Mouse (Mus musculus): ENCODE measurements at regions not wholly inside any gene's neighbourhood (a gene's known extent, or its start where the extent isn't known, plus 50 kb on each side); places are given as distances from the start of the nearest gene placed in this dataset.

DNA sequence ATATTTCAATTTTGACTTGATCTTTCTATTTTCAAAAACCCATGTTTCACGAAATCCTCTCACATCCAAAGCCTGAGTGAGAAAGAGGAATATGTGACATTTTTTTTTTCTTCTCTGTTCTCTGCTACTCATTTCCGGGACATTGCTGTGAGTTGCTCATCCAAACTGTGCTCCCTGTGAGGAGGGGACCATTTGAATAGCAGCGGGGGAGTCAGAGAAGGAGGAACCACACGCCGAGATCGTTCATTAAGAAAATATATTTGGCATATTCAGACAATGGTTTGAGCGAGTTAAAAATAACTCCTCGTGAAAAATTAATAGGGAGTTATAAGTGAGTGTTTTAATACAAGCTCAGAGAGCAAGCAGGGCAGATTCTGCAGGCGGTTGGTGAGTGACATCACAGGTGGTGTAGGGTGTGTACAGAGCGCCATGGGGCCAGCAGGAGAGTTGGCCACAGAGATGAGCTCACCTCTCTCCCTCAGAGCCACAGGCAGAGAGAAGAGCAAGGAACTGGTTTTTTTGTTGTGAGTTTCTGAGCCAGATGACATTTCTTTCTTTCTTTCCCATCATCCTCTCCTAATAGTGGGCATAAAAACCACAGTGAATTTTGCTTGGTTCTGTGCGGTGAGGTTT is 54.4 kb upstream of the Calcoco1 start:
- no peak for DNase-seq

DNA sequence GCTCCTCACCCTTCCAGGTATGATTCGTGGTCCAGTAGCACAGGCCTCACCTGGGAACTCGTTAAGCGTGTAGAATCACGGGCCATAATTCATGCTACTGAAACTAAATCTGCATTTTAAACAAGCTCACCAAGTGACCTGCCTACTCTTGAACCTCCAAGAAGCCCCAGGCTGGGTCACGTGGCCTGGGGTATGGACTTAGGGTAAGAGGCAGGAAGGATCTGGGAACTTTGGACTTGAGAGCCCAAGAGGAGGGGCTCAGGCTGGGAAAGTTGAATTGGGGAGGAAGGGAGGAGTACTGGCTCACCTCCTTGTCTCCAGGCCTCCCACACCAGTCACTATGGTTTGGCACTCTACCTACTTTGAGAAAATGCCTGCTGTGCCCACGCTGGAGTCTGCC is 58.6 kb upstream of the Calcoco1 start:
- DNase-seq: no peak

DNA sequence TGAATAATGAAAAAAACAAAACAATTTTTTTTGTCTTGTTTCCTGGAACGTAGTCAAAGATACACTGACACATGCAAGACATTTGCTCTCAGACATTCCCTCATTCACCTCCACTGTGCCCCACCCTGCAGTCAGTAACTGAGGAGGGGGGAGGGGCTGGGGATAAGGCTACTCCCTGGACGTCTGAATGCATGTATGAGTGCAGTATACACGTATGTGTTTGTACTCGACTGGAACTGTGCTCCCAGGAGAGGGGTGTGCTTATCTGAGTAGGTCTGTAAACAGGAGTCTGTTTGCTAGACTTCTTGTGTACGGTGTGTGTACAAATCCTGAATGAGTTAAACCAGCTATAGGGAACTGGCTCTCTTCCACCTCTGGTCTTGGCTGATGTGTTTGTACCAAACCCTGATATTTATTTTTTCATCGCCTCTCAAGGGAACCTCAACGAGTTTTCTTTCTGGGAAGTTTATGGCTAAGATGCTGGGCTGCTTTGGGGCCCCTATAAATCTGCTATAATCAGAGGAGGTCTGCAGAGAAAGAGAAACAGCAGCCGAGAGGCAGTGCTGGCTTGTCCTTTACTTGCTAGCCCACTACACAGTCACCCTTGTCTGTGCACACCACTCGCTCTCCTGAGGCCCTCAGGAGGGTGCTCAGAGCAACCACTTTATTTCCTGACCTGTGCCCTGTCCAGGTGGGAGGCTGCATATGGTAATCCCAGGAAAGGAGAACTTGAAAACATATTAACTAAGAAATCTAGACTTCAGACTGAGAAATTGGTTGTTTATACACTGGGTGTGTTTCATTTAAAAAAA is 61.2 kb upstream of the Calcoco1 start:
- DNase-seq: no peak

DNA sequence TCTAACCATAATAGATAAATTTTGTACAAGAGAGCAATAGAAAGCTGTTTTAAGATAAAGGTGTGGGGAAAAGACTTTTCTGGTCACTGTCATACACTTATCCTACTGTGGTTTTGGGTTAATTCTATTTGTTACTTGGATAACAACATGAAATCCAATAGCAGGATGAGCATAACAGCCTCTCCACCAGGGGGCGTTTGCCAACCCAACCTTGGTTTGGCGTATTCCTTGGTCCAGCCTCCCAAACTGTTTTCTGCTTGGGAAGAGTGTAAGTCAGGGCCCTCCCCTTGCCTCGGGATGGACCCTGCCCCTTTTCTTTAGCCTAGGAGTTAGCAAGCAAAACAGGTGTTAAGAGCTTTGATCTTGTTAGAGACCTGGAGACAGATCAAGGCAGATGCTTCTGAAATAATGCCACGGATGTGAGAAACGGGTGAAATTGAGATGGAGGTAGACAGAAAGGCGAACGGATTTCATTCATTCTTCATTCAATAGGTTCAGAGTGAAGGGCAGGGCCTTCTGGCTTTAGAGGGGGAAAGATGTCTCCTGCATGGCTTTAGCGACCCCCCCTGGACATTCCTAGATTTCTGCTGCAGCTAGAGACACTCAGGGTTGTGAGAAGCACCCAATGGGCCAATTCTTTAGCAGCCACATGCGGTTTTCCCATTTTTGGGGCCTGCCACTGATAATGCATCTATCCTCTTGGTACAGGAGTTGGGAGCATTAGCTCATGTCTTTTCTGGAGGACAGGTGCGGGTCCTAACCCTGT is 63.3 kb upstream of the Calcoco1 start:
- DNase-seq: peak; percentile 53 to 62

DNA sequence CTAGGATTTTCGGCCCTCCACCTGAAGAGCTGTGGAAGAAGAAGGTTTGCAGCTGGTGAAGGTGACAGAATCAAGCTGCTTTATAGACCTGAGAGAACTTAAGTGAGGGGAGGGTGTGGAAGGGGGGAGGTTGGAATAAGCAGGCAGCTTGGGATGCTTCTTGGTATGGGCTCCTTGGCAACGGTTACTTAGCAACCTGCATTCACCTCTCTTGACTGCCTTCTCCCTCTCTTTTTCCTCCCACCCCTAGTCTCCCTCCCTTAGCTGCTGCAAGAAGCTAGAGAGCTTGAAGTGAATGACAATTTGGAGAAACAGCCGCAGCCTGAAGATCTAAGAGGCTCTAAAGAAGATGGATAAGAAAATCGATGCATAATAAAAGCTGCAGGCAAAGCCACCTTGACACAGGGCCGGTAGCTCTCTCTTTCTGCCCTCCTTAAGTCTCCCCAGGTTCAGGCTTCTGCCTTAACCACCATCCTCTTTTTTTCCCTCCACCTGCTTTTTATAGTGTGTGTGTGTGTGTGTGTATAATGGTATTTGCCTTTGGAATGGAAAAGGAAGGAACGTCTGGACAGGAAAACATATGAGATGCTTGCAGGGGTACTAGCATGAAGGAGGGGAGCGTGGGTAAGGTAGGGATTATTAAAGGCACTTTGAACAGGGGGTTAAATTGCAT is 67.0 kb upstream of the Calcoco1 start:
- DNase-seq: no peak

DNA sequence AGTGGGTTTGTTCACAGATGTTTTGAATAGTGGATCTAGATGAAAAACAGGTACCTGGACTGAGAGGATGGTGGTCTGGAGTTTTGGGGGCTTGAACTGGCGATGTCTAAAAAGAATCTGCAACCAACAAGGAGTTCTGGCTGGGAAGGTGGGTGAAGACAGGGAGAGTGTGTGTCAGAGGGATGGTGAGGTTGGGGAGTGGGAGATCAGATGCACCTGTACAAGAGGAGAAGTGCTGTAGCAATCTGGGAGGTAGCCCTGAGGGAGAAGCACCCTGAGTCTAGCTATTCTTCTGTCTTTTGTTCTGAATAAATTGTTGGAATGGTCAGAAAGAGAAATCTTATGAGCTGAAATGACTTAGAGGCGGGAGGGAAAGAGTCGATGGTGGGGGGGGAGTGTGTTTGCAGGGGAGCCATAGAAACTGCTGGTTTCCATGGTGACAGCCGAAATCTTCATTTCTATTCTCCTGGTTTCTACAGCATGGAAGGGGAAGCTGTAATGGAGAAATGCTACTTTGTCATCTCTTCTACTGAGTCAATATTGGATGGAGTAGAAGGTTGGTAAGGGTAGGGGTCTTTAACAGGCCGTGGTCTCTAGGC is 75.1 kb upstream of the Calcoco1 start:
- no peak for DNase-seq

DNA sequence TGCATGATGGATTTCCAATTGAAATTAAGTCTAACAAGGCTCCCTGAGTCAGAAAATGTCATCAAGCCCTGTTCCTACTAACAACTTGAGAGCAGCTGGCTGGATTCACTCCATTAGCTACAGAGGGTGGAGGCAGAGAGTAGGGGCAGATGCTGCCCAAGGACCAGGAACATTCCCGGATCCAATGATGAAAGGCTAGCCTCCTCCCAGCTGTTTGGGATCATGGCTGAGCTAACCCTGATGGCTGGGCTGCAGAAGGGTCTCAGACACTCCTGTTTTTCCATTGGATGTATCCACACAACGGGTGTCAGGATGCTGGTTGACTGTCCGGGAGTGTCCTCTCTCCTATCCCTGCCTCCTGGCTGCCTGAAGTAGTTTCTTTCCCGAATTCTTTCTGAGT is 78.1 kb upstream of the Calcoco1 start:
- no peak for DNase-seq

DNA sequence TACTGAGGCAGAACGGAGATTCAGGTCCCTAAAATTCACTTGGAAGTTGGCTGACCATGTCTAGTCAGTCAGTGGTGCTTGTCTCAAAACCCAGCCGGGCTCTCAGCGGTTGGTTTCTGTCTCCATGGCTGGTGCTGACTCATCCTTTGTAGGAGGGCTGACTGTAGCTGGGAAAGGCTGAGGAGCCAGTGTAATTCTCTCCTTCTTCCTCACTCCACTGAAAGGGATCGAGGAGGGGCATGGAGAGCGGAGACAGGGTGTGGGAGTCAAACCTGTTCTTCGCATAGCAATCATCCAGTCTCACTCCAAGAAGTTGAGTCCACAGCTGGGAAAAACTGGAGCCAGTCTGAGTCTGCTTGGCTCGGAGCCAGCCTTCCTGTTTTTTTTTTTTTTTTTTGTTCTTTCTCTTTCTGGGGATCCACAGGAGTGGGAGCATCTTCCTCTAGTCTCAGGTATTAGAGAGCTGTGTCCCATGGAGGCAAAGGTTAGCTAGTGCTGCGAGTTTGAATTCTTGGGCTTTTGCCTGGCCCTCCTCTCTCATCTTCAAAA is 80.4 kb upstream of the Calcoco1 start:
- DNase-seq: no peak

DNA sequence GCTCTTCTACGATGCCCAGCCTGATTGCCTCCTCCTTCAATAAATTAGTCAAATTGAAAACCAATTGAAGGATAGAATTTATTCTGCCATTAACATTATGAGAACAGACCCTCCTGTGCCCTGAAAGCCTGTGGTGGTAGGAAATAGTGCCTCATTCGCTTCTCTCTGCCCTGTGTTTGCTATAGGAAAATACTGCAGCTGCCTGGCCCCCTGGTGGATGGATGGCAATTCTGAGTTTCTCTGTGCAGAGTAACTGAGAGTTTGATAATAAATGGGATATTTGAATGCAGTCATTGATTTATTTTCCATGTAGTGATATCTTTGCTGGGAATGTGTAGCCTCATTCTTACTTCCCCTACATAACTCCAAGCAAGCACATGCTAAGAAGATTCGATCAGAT is 85.4 kb upstream of the Calcoco1 start:
- DNase-seq: no peak

DNA sequence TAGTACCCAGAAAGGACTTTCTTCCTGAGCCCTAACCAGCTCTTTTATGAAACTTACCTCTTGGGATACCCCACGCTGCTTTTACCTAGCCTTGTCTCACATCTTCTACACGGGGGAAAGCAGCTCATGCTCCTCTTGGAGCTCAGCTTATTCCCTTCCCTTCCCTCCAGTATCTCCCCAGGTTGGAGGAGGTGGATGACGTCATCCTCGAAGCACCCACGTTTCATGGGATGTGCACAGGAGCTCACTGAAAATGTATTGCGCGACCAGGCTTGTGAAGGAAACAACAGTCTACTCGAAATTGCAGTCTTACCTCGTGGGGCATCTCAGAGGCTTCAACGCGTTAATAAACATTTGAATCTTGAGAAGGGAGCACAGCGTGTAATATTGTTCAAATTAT is 97.2 kb upstream of the Calcoco1 start:
- DNase-seq: no peak

DNA sequence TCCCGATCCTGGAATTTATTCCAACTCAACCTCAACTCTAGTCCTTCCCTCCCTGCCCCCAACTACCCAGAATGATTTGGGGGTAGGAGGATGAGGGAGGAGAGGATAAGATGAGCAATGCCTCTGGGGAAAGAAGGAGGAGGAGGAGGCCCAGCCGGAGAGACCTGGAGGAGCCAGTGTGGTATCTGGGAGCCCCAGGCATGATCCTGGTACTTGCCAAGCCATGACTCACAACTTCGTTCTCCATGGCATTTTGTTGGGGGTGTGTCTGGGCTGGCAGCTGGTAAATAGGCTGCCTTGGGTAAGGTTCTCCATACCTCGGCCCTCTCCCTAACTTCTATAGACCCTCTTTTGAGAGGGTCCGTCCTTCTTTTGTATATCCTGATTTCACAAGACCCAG is 81.2 kb upstream of the Hoxc13 start:
- DNase-seq: no peak

DNA sequence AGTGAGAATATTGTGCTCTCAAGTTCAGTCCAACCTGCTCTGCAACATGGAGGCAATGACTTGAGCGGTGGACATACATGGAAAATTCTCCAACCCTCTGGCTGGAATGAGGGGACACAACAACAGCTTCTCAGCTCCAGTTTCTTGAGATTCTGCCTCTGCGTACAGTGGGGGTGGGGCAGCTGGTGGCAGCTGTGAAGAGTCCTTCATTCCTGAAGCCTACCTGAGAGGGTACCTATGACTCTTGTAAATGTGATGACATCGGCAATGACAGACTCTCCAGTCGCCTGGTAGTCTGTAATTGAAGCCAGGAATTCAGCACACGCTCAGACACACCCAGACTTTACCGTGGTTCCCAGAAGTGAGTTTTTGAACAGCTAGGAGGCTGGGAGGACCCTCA is 58.5 kb upstream of the Hoxc13 start:
- no peak for DNase-seq

DNA sequence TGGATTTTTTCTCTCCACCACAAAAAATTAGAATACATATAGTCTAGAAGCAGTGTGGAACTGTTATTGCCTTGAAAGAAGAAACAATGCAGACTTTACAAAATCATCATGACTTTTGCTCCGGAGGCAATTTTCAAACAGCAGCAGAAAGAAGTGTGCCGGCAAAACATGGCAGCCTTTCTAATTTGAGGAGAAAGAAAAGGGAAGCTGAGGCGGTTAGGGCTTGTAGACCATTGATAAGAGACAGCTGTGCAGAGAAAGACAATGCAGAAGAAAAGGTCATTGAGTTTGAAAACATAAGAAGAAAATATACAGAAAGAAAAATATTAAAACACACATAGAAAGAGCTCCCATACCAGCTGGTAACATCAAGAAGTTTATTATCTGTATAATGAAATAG is 54.1 kb upstream of the Hoxc13 start:
- DNase-seq: no peak

Measured in cerebellum, adult 18-20 months (tissue).